Mouse (Mus musculus) CH12.LX (cell line): ENCODE results near the gene Zfp1.

ENCODE experiments used
- CTCF ChIP-seq, 2 experiments: IDR thresholded peaks in 1 of 2; conservative IDR thresholded peaks in 1 of 2; 2 replicates each; pipeline ENCODE4 v1.5.1; 2011 to 2012; ENCODE audit warnings: low read depth in 2 of 2, low read length in 2 of 2, improper control_type of control experiment in 1 of 2, inconsistent platforms in 1 of 2, mild to moderate bottlenecking in 1 of 2, moderate library complexity in 1 of 2
- HCFC1 ChIP-seq: IDR thresholded peaks from 2 replicates; pipeline ENCODE4 v1.6.1; 2012; ENCODE audit warnings: low read depth, mild to moderate bottlenecking, inconsistent platforms, low read length, improper control_type of control experiment
- MAFK ChIP-seq: IDR thresholded peaks from 2 replicates; pipeline ENCODE4 v1.6.1; 2011; ENCODE audit warnings: low read length, improper control_type of control experiment; ENCODE audit not compliant: insufficient replicate concordance
- MAX ChIP-seq: IDR thresholded peaks from 2 replicates; pipeline ENCODE4 v1.6.1; 2011; ENCODE audit warnings: low read length, improper control_type of control experiment
- MEF2A ChIP-seq: IDR thresholded peaks from 2 replicates; pipeline ENCODE4 v1.6.1; 2014; ENCODE audit warnings: low read depth, mild to moderate bottlenecking, inconsistent platforms, low read length, improper control_type of control experiment, borderline replicate concordance
- NRF1 ChIP-seq: IDR thresholded peaks from 2 replicates; pipeline ENCODE4 v1.6.1; 2014; ENCODE audit warnings: low read depth, mild to moderate bottlenecking, inconsistent platforms, low read length, improper control_type of control experiment, moderate library complexity

- TF ChIP-seq MAX, result no peak
- TF ChIP-seq MEF2A, result no peak
- no peak for TF ChIP-seq HCFC1
- no peak for TF ChIP-seq MAFK
- no peak for TF ChIP-seq NRF1
- TF ChIP-seq CTCF (conservative IDR thresholded peaks at IDR 0.05 in 1 of 2, IDR thresholded peaks at IDR 0.05 in 1 of 2; ENCODE audit: low read depth in 2 of 2, low read length in 2 of 2), result no peak; a peak in 1 of 4 replicates
Measured at GRCm38 (mm10) chr8:111622553-111622952, 20.6 kb upstream of the Zfp1 start.
